Mouse (Mus musculus): ENCODE data around the gene Gm16253. TPM values are rescaled to one million over a fixed set of nuclear protein-coding genes. Genes with fewer than 3 reads are reported as not detected.

The Gm16253 gene
- total and polyA plus RNA-seq, 3 experiments, result 1.8 to 2.8 TPM; not detected in 1

GRCm38 (mm10) chr3:96563267-96563666 is 13.5 kb upstream of the Gm16253 start:
- intact Hi-C loops (cut with DNase I), result no loop called here
- Histone ChIP-seq H3K27ac (peak overlapping the region; percentile 96), H3K9ac (ENCODE audit: low read depth, low read length) (no peak overlapping the region), H3K27me3 (ENCODE audit: control insufficient read depth, insufficient read depth, low read length) (no peaks in the 10 kb centered on the region), H3K4me3 (no peak overlapping the region; the same call in 1 of the 2 replicates), H3K79me2 (replicated peaks; ENCODE audit: control insufficient read depth, insufficient read depth, low read length) (peaks cover 4% of the 10 kb centered on the region; the same call in 1 of the 2 replicates), H3K4me1 (ENCODE audit: control insufficient read depth, insufficient read depth, low read length) (peaks cover 22% of the 10 kb centered on the region), H3K36me3 (ENCODE audit: control insufficient read depth, insufficient read depth, low read length) (peaks cover 16% of the 10 kb centered on the region)
- TF ChIP-seq POLR2A (IDR thresholded peaks at IDR 0.05; ENCODE audit: insufficient read depth, low read depth, low read length), result no peak
- no peak for TF ChIP-seq EP300 (IDR thresholded peaks at IDR 0.05; ENCODE audit: insufficient read depth, low read depth, low read length)
- no peak for TF ChIP-seq CTCF (IDR thresholded peaks at IDR 0.05)
- 73% methylated on average over 8 of the region's 8 CpGs for WGBS
- DNase-seq, result no peak

- Histone ChIP-seq H3K27me3 (ENCODE audit: control insufficient read depth, insufficient read depth, low read length) (no peaks in the 10 kb centered on the region), H3K27ac (peak overlapping the region; percentile 96), H3K36me3 (ENCODE audit: control insufficient read depth, insufficient read depth, low read length) (peaks cover 16% of the 10 kb centered on the region), H3K9ac (ENCODE audit: low read depth, low read length) (peak overlapping the region; percentile 44), H3K4me3 (peak overlapping the region; percentile 19; the same call in 1 of the 2 replicates), H3K4me1 (ENCODE audit: control insufficient read depth, insufficient read depth, low read length) (peaks cover 25% of the 10 kb centered on the region), H3K79me2 (replicated peaks; ENCODE audit: control insufficient read depth, insufficient read depth, low read length) (peaks cover 4% of the 10 kb centered on the region; the same call in 1 of the 2 replicates)
- WGBS, result 5% methylated on average over 10 of the region's 10 CpGs
- TF ChIP-seq POLR2A (IDR thresholded peaks at IDR 0.05; ENCODE audit: insufficient read depth, low read depth, low read length) (no peak), EP300 (IDR thresholded peaks at IDR 0.05; ENCODE audit: insufficient read depth, low read depth, low read length) (no peak), CTCF (IDR thresholded peaks at IDR 0.05) (no peak)
- intact Hi-C loops (cut with DNase I), result no loop called here
- peak; percentile 57 to 63 for DNase-seq
Measured at GRCm38 (mm10) chr3:96563911-96564632, 12.7 kb upstream of the Gm16253 start.

- peaks cover 2% of the 10 kb centered on the region; the same call in 1 of the 2 replicates for H3K79me2 ChIP-seq (replicated peaks; ENCODE audit: control insufficient read depth, insufficient read depth, low read length)
- DNase-seq, result peak; percentile 63 to 79
- intact Hi-C loops (cut with DNase I), result no loop called here
- peak overlapping the region; percentile 96 for H3K27ac ChIP-seq
- no peaks in the 10 kb centered on the region for H3K27me3 ChIP-seq (ENCODE audit: control insufficient read depth, insufficient read depth, low read length)
- peaks cover 16% of the 10 kb centered on the region for H3K36me3 ChIP-seq (ENCODE audit: control insufficient read depth, insufficient read depth, low read length)
- H3K9ac ChIP-seq (ENCODE audit: low read depth, low read length), result peak overlapping the region; percentile 44; the same call in 1 of the 2 replicates
- 32% methylated on average over 7 of the region's 7 CpGs for WGBS
- H3K4me3 ChIP-seq, result peak overlapping the region; percentile 19; the same call in 1 of the 2 replicates
- H3K4me1 ChIP-seq (ENCODE audit: control insufficient read depth, insufficient read depth, low read length), result peaks cover 30% of the 10 kb centered on the region
- TF ChIP-seq POLR2A (IDR thresholded peaks at IDR 0.05; ENCODE audit: insufficient read depth, low read depth, low read length) (peak; percentile 51; the same call in 1 of the 2 replicates), CTCF (IDR thresholded peaks at IDR 0.05) (no peak), EP300 (IDR thresholded peaks at IDR 0.05; ENCODE audit: insufficient read depth, low read depth, low read length) (peak; percentile 92)
Measured at GRCm38 (mm10) chr3:96564633-96565032, 12.2 kb upstream of the Gm16253 start.

- Histone ChIP-seq H3K4me3 (no peak overlapping the region), H3K27me3 (ENCODE audit: control insufficient read depth, insufficient read depth, low read length) (no peaks in the 10 kb centered on the region), H3K27ac (peak overlapping the region; percentile 96), H3K79me2 (replicated peaks; ENCODE audit: control insufficient read depth, insufficient read depth, low read length) (0 out of 2 replicates have a peak, but pooled peaks cover 1% of the 10 kb centered on the region), H3K36me3 (ENCODE audit: control insufficient read depth, insufficient read depth, low read length) (peaks cover 16% of the 10 kb centered on the region), H3K4me1 (ENCODE audit: control insufficient read depth, insufficient read depth, low read length) (peaks cover 32% of the 10 kb centered on the region), H3K9ac (ENCODE audit: low read depth, low read length) (no peak overlapping the region)
- no peak for DNase-seq
- 67% methylated on average over 3 of the region's 3 CpGs for WGBS
- intact Hi-C loops (cut with DNase I), result no loop called here
- TF ChIP-seq POLR2A (IDR thresholded peaks at IDR 0.05; ENCODE audit: insufficient read depth, low read depth, low read length), result no peak
- no peak for TF ChIP-seq CTCF (IDR thresholded peaks at IDR 0.05)
- no peak for TF ChIP-seq EP300 (IDR thresholded peaks at IDR 0.05; ENCODE audit: insufficient read depth, low read depth, low read length)
Measured at GRCm38 (mm10) chr3:96565105-96565504, 11.7 kb upstream of the Gm16253 start.

GRCm38 (mm10) chr3:96566661-96567450 is 9.9 kb upstream of the Gm16253 start:
- Histone ChIP-seq H3K36me3 (ENCODE audit: control insufficient read depth, insufficient read depth, low read length) (peaks cover 5% of the 10 kb centered on the region; the same call in 1 of the 2 replicates), H3K79me2 (replicated peaks; ENCODE audit: control insufficient read depth, insufficient read depth, low read length) (no peaks in the 10 kb centered on the region), H3K27ac (peak overlapping the region; percentile 69), H3K9ac (ENCODE audit: low read depth, low read length) (no peak overlapping the region), H3K4me3 (no peak overlapping the region), H3K27me3 (ENCODE audit: control insufficient read depth, insufficient read depth, low read length) (no peaks in the 10 kb centered on the region), H3K4me1 (ENCODE audit: control insufficient read depth, insufficient read depth, low read length) (peaks cover 42% of the 10 kb centered on the region)
- no peak for DNase-seq
- 67% methylated on average over 8 of the region's 8 CpGs for WGBS
- TF ChIP-seq CTCF (IDR thresholded peaks at IDR 0.05) (no peak), POLR2A (IDR thresholded peaks at IDR 0.05; ENCODE audit: insufficient read depth, low read depth, low read length) (no peak), EP300 (IDR thresholded peaks at IDR 0.05; ENCODE audit: insufficient read depth, low read depth, low read length) (no peak)
- intact Hi-C loops (cut with DNase I), result no loop called here
